Mouse (Mus musculus) cortical plate, adult 2 months (tissue): ENCODE results near the gene Slc8a1.

Source experiments
- CTCF ChIP-seq: fragments of 200-500 bp; IDR thresholded peaks from 2 replicates; pipeline ENCODE4 v1.5.1; 2011; ENCODE audit warnings: mild to moderate bottlenecking, control low read depth, low read length; ENCODE audit not compliant: insufficient read depth; ENCODE audit errors: extremely low read depth
- POLR2A ChIP-seq: fragments of 200-500 bp; IDR thresholded peaks from 2 replicates; pipeline ENCODE4 v1.6.1; 2011; ENCODE audit warnings: mild to moderate bottlenecking, low read length, control low read depth; ENCODE audit not compliant: insufficient read depth; ENCODE audit errors: extremely low read depth

GRCm38 (mm10) chr17:81605219-81605660, 132.9 kb downstream of the Slc8a1 start:
- TF ChIP-seq CTCF (no peak), POLR2A (no peak)
